Mouse (Mus musculus) MEL (cell line): ENCODE measurements around the gene P2ry2. TPM values are rescaled to one million over a fixed set of nuclear protein-coding genes. Genes with fewer than 3 reads are reported as not detected.

Experiments
- DNase-seq: peaks from one replicate; pipeline ENCODE4 v3.0.0; 2011; ENCODE audit warnings: low read depth, low spot score
- H3K27ac ChIP-seq: 2 replicates; pipeline ENCODE4 v1.5.1; 2012; ENCODE audit warnings: low read depth, mild to moderate bottlenecking, control low read depth, low read length, moderate library complexity; ENCODE audit not compliant: control insufficient read depth
- H3K27me3 ChIP-seq, 2 experiments: fragments of 150-350 bp in 1 of 2; sonication (generic) in 1 of 2; 2 replicates each; pipeline ENCODE4 v1.6.1; 2012; ENCODE audit warnings: low read length in 2 of 2, mild to moderate bottlenecking in 2 of 2, improper control_type of control experiment in 1 of 2, moderate library complexity in 1 of 2; ENCODE audit not compliant: insufficient read depth in 2 of 2, control insufficient read depth in 1 of 2
- H3K36me3 ChIP-seq, 2 experiments: 2 replicates each; pipeline ENCODE4 v1.6.1; 2012 to 2014; ENCODE audit warnings: low read length in 2 of 2, improper control_type of control experiment in 1 of 2, inconsistent platforms in 1 of 2, mild to moderate bottlenecking in 1 of 2; ENCODE audit not compliant: insufficient read depth in 2 of 2, control insufficient read depth in 1 of 2
- H3K4me1 ChIP-seq, 2 experiments: fragments of 150-350 bp in 1 of 2; sonication (generic) in 1 of 2; 2 replicates each; pipeline ENCODE4 v1.6.1; 2012; ENCODE audit warnings: low read length in 2 of 2, improper control_type of control experiment in 1 of 2, mild to moderate bottlenecking in 1 of 2; ENCODE audit not compliant: insufficient read depth in 2 of 2, control insufficient read depth in 1 of 2
- H3K4me3 ChIP-seq, 2 experiments: fragments of 150-350 bp in 1 of 2; sonication (generic) in 1 of 2; 2 replicates each; pipeline ENCODE4 v1.5.1; 2012; ENCODE audit warnings: low read depth in 2 of 2, low read length in 2 of 2, mild to moderate bottlenecking in 2 of 2, moderate library complexity in 2 of 2, control low read depth in 1 of 2, improper control_type of control experiment in 1 of 2; ENCODE audit not compliant: control insufficient read depth in 1 of 2, insufficient read depth in 1 of 2
- H3K79me2 ChIP-seq: 2 replicates; pipeline ENCODE4 v1.6.1; 2012; ENCODE audit warnings: mild to moderate bottlenecking, low read length, moderate library complexity; ENCODE audit not compliant: control insufficient read depth, poor library complexity, insufficient read depth
- H3K9ac ChIP-seq: 2 replicates; pipeline ENCODE4 v1.6.1; 2012; ENCODE audit warnings: low read depth, mild to moderate bottlenecking, control low read depth, low read length, moderate library complexity; ENCODE audit not compliant: control insufficient read depth, poor library complexity, severe bottlenecking
- H3K9me3 ChIP-seq: fragments of 150-350 bp; sonication (generic); replicated peaks from 2 replicates; pipeline ENCODE4 v1.6.1; 2012; ENCODE audit warnings: mild to moderate bottlenecking, low read length, improper control_type of control experiment, moderate library complexity; ENCODE audit not compliant: insufficient read depth
- BHLHE40 ChIP-seq: IDR thresholded peaks from 2 replicates; pipeline ENCODE4 v1.6.1; 2012; ENCODE audit warnings: low read depth, mild to moderate bottlenecking, inconsistent platforms, low read length, improper control_type of control experiment, borderline replicate concordance
- CHD1 ChIP-seq: IDR thresholded peaks from 2 replicates; pipeline ENCODE4 v1.6.1; 2012; ENCODE audit warnings: low read depth, mild to moderate bottlenecking, inconsistent platforms, low read length, improper control_type of control experiment
- CHD2 ChIP-seq: IDR thresholded peaks from 2 replicates; pipeline ENCODE4 v1.6.1; 2011; ENCODE audit warnings: low read length, improper control_type of control experiment
- CTCF ChIP-seq, 3 experiments: IDR thresholded peaks in 2 of 3; conservative IDR thresholded peaks in 1 of 3; 2 replicates each; pipeline ENCODE4 v1.5.1; 2011 to 2012; ENCODE audit warnings: low read length in 3 of 3, low read depth in 2 of 3, mild to moderate bottlenecking in 2 of 3, improper control_type of control experiment in 1 of 3, inconsistent platforms in 1 of 3, mixed read lengths in 1 of 3, moderate library complexity in 1 of 3; ENCODE audit not compliant: control insufficient read depth in 1 of 3, insufficient read depth in 1 of 3, poor library complexity in 1 of 3, severe bottlenecking in 1 of 3
- E2F4 ChIP-seq: IDR thresholded peaks from 2 replicates; pipeline ENCODE4 v1.6.1; 2011; ENCODE audit warnings: low read depth, low read length, improper control_type of control experiment, borderline replicate concordance
- ETS1 ChIP-seq: IDR thresholded peaks from 2 replicates; pipeline ENCODE4 v1.6.1; 2012; ENCODE audit warnings: low read depth, mild to moderate bottlenecking, inconsistent platforms, low read length, improper control_type of control experiment, moderate library complexity
- GATA1 ChIP-seq: IDR thresholded peaks from 2 replicates; pipeline ENCODE4 v1.6.1; 2011; ENCODE audit warnings: low read depth, low read length, improper control_type of control experiment
- HCFC1 ChIP-seq: IDR thresholded peaks from 2 replicates; pipeline ENCODE4 v1.6.1; 2012; ENCODE audit warnings: low read depth, mild to moderate bottlenecking, inconsistent platforms, low read length, improper control_type of control experiment, moderate library complexity
- JUND ChIP-seq: IDR thresholded peaks from 2 replicates; pipeline ENCODE4 v1.6.1; 2011; ENCODE audit warnings: low read depth, mild to moderate bottlenecking, improper control_type of control experiment, low read length
- MAFK ChIP-seq: IDR thresholded peaks from 2 replicates; pipeline ENCODE4 v1.6.1; 2011; ENCODE audit warnings: low read depth, mild to moderate bottlenecking, low read length, improper control_type of control experiment, borderline replicate concordance
- MAX ChIP-seq: IDR thresholded peaks from 2 replicates; pipeline ENCODE4 v1.6.1; 2011; ENCODE audit warnings: low read length, improper control_type of control experiment
- MAZ ChIP-seq: IDR thresholded peaks from 2 replicates; pipeline ENCODE4 v1.6.1; 2012; ENCODE audit warnings: low read depth, mild to moderate bottlenecking, inconsistent platforms, low read length, improper control_type of control experiment
- MEF2A ChIP-seq: IDR thresholded peaks from 2 replicates; pipeline ENCODE4 v1.6.1; 2014; ENCODE audit warnings: low read depth, mild to moderate bottlenecking, inconsistent platforms, low read length, improper control_type of control experiment; ENCODE audit not compliant: poor library complexity, insufficient replicate concordance, severe bottlenecking; ENCODE audit errors: extremely low read depth
- MYB ChIP-seq: IDR thresholded peaks from 2 replicates; pipeline ENCODE4 v1.6.1; 2011; ENCODE audit warnings: mild to moderate bottlenecking, low read depth, low read length, improper control_type of control experiment
- MYC ChIP-seq: IDR thresholded peaks from 2 replicates; pipeline ENCODE4 v1.6.1; 2011; ENCODE audit warnings: low read depth, mild to moderate bottlenecking, low read length, improper control_type of control experiment, moderate library complexity
- NELFE ChIP-seq: IDR thresholded peaks from 2 replicates; pipeline ENCODE4 v1.6.1; 2011; ENCODE audit warnings: low read depth, low read length, improper control_type of control experiment
- NRF1 ChIP-seq: IDR thresholded peaks from 2 replicates; pipeline ENCODE4 v1.6.1; 2014; ENCODE audit warnings: low read depth, mild to moderate bottlenecking, inconsistent platforms, low read length, improper control_type of control experiment, moderate library complexity; ENCODE audit not compliant: poor library complexity, insufficient read depth, severe bottlenecking
- POLR2A ChIP-seq, 2 experiments: IDR thresholded peaks; 2 replicates each; pipeline ENCODE4 v1.6.1; 2011 to 2012; ENCODE audit warnings: low read length in 2 of 2, mild to moderate bottlenecking in 2 of 2, control low read depth in 1 of 2, improper control_type of control experiment in 1 of 2, low read depth in 1 of 2, moderate library complexity in 1 of 2; ENCODE audit not compliant: control insufficient read depth in 1 of 2, insufficient read depth in 1 of 2, poor library complexity in 1 of 2
- POLR2AphosphoS5 ChIP-seq: IDR thresholded peaks from 2 replicates; pipeline ENCODE4 v1.6.1; 2012; ENCODE audit warnings: low read depth, borderline replicate concordance, mild to moderate bottlenecking, inconsistent platforms, low read length, moderate library complexity, mixed read lengths
- SIN3A ChIP-seq: IDR thresholded peaks from 2 replicates; pipeline ENCODE4 v1.6.1; 2012; ENCODE audit warnings: low read length, improper control_type of control experiment, inconsistent platforms
- SMC3 ChIP-seq: IDR thresholded peaks from 2 replicates; pipeline ENCODE4 v1.6.1; 2011; ENCODE audit warnings: low read depth, low read length, improper control_type of control experiment
- TCF12 ChIP-seq: IDR thresholded peaks from 2 replicates; pipeline ENCODE4 v1.6.1; 2014; ENCODE audit warnings: low read depth, mild to moderate bottlenecking, inconsistent platforms, low read length, improper control_type of control experiment, moderate library complexity
- UBTF ChIP-seq: IDR thresholded peaks from 2 replicates; pipeline ENCODE4 v1.6.1; 2012; ENCODE audit warnings: low read depth, mild to moderate bottlenecking, inconsistent platforms, low read length, improper control_type of control experiment, moderate library complexity, borderline replicate concordance; ENCODE audit not compliant: insufficient read depth
- ZC3H11A ChIP-seq: IDR thresholded peaks from 2 replicates; pipeline ENCODE4 v1.6.1; 2012; ENCODE audit warnings: low read depth, mild to moderate bottlenecking, inconsistent platforms, low read length, improper control_type of control experiment
- ZKSCAN1 ChIP-seq: IDR thresholded peaks from 2 replicates; pipeline ENCODE4 v1.6.1; 2012; ENCODE audit warnings: low read depth, mild to moderate bottlenecking, inconsistent platforms, low read length, improper control_type of control experiment, moderate library complexity
- polyA plus RNA-seq, 2 experiments: library from polyadenylated mRNA; stranded (reverse) in 1 of 2; unstranded in 1 of 2; fragments of >175 nt in 1 of 2; fragments of >200 nt in 1 of 2; gene quantifications; 2 replicates each; pipeline versions ENCODE4 v1.2.1 to v1.2.4; 2012; ENCODE audit warnings: low replicate concordance in 2 of 2, low read depth in 1 of 2; ENCODE audit not compliant: insufficient read length in 2 of 2, insufficient read depth in 1 of 2, missing spikeins in 1 of 2
- total RNA-seq: library from RNA; depleted of rRNA; stranded (reverse); fragments of 300-350 nt; gene quantifications from 2 replicates; pipeline ENCODE4 v1.2.3, GENCODE M21; 2012

P2ry2 gene
- total and polyA plus RNA-seq, 3 experiments, result 0.23 to 0.86 TPM; not detected in 1

GRCm38 (mm10) chr7:101017492-101017891 lies 4.8 kb upstream of the P2ry2 start:
- no peak overlapping the region for H3K27ac ChIP-seq
- no peaks in the 10 kb centered on the region for H3K4me1 ChIP-seq
- no peak overlapping the region for H3K4me3 ChIP-seq
- TF ChIP-seq SIN3A (no peak), CHD1 (no peak), MEF2A (no peak), CTCF (IDR thresholded peaks at IDR 0.05 in 2 of 3, conservative IDR thresholded peaks at IDR 0.05 in 1 of 3; ENCODE audit: control insufficient read depth in 1 of 3, insufficient read depth in 1 of 3, low read depth in 2 of 3, low read length in 3 of 3, poor library complexity in 1 of 3, severe bottlenecking in 1 of 3) (no peak), SMC3 (no peak), ZC3H11A (no peak), BHLHE40 (no peak), JUND (no peak), E2F4 (no peak), UBTF (no peak), POLR2AphosphoS5 (no peak), HCFC1 (no peak), MYC (no peak), MYB (no peak), CHD2 (no peak), TCF12 (no peak), POLR2A (IDR thresholded peaks at IDR 0.05; ENCODE audit: control insufficient read depth in 1 of 2, insufficient read depth in 1 of 2, low read depth in 1 of 2, low read length in 2 of 2, poor library complexity in 1 of 2) (no peak), MAZ (no peak)
- peaks cover 4 to 8% of the 10 kb centered on the region in 2 experiments; a peak in 3 of 4 replicates for H3K27me3 ChIP-seq
- H3K36me3 ChIP-seq, result no peaks in the 10 kb centered on the region
- H3K79me2 ChIP-seq, result no peaks in the 10 kb centered on the region
- H3K9me3 ChIP-seq, result no peaks in the 10 kb centered on the region
- DNase-seq, result no peak
- no peak overlapping the region for H3K9ac ChIP-seq

GRCm38 (mm10) chr7:101017021-101017461 lies 4.4 kb upstream of the P2ry2 start:
- Histone ChIP-seq H3K27ac (no peak overlapping the region), H3K36me3 (no peaks in the 10 kb centered on the region), H3K79me2 (no peaks in the 10 kb centered on the region), H3K4me3 (no peak overlapping the region), H3K9me3 (no peaks in the 10 kb centered on the region), H3K9ac (no peak overlapping the region), H3K4me1 (no peaks in the 10 kb centered on the region), H3K27me3 (peaks cover 4 to 8% of the 10 kb centered on the region in 2 experiments; a peak in 3 of 4 replicates)
- DNase-seq, result no peak
- TF ChIP-seq NELFE (no peak), ETS1 (no peak), GATA1 (no peak), NRF1 (no peak), ZKSCAN1 (no peak), SMC3 (no peak), MEF2A (no peak), UBTF (no peak), MYC (no peak), BHLHE40 (no peak), MAFK (no peak), TCF12 (no peak), MAX (no peak)
